Mouse (Mus musculus) stomach, postnatal 0 days (tissue): ENCODE measurements at regions not wholly inside any gene's neighbourhood (a gene's known extent, or its start where the extent isn't known, plus 50 kb on each side); places are given as distances from the start of the nearest gene placed in this dataset.

ENCODE experiments used
- ATAC-seq: fragments of 200-750 bp; cut with Nextera tagmentation; 2 replicates; pipeline ENCODE4 v1.8.0; 2017; ENCODE audit not compliant: low FRiP score, low TSS enrichment
- DNase-seq: peaks from one replicate; pipeline ENCODE4 v3.0.0-alpha.2; 2016; ENCODE audit warnings: low spot score
- H3K27ac ChIP-seq: fragments of 300-500 bp; sonication (generic); replicated peaks from 2 replicates; pipeline ENCODE4 v1.5.1; 2014; ENCODE audit warnings: mild to moderate bottlenecking, control low read depth
- H3K27me3 ChIP-seq: fragments of 300-500 bp; sonication (generic); 2 replicates; pipeline ENCODE4 v1.6.1; 2014; ENCODE audit warnings: low read length; ENCODE audit not compliant: control insufficient read depth, insufficient read depth
- H3K36me3 ChIP-seq: fragments of 300-500 bp; sonication (generic); 2 replicates; pipeline ENCODE4 v1.6.1; 2014; ENCODE audit warnings: low read length, mixed read lengths; ENCODE audit not compliant: control insufficient read depth, insufficient read depth
- H3K4me1 ChIP-seq: fragments of 300-500 bp; sonication (generic); replicated peaks from 2 replicates; pipeline ENCODE4 v1.6.1; 2014; ENCODE audit warnings: antibody characterized with exemption; ENCODE audit not compliant: control insufficient read depth, insufficient read depth
- H3K4me2 ChIP-seq: fragments of 300-500 bp; sonication (generic); replicated peaks from 2 replicates; pipeline ENCODE4 v1.6.1; 2014; ENCODE audit warnings: low read depth, mild to moderate bottlenecking, control low read depth, moderate library complexity
- H3K4me3 ChIP-seq: fragments of 300-500 bp; sonication (generic); 2 replicates; pipeline ENCODE4 v1.5.1; 2014; ENCODE audit warnings: low read depth, low read length, control low read depth
- H3K9ac ChIP-seq: fragments of 300-500 bp; sonication (generic); 2 replicates; pipeline ENCODE4 v1.6.1; 2014; ENCODE audit warnings: mild to moderate bottlenecking, low read length, control low read depth, mixed read lengths
- H3K9me3 ChIP-seq: fragments of 300-500 bp; sonication (generic); 2 replicates; pipeline ENCODE4 v1.6.1; 2016; ENCODE audit warnings: low read length; ENCODE audit not compliant: control insufficient read depth
- CTCF ChIP-seq: IDR thresholded peaks from 2 replicates; pipeline ENCODE4 v1.5.1; 2016; ENCODE audit warnings: antibody characterized with exemption, low read depth, mild to moderate bottlenecking, moderate library complexity
- EP300 ChIP-seq: optimal IDR thresholded peaks from 2 replicates; pipeline ENCODE3; 2016; ENCODE audit warnings: antibody characterized with exemption
- WGBS: fragments of 180-500 bp; shearing (Covaris S2); extraction: QIAGEN DNeasy Blood & Tissue Kit; methylation state at CpG from one replicate; pipeline ENCODE4 v1.1.7; 2014; 5-methylcytosine and 5-hydroxymethylcytosine counted together

DNA sequence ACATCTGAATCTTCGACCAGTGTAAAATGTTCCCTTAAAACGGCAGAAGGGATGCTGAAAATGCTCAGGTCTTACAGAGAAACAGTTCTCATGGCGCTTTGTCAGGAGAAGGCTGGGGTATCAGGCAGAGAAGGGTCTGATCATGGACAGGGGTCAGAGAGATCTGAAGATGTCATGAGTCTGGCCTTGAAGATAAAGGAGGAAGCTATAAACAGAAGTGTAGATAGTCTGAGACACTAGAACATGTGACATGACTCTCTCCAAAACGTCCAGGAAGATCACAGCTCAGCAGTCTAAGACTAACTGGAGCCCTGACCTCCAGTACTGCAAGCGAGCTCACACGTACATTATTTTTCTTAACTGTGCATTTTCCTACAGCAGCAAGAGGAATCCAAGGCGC lies 302.3 kb downstream of the Irs2 start:
- Histone ChIP-seq H3K9ac (no peak overlapping the region), H3K36me3 (no peaks in the 10 kb centered on the region), H3K27ac (no peak overlapping the region), H3K4me1 (no peaks in the 10 kb centered on the region), H3K27me3 (no peaks in the 10 kb centered on the region), H3K4me3 (no peak overlapping the region), H3K4me2 (no peak overlapping the region), H3K9me3 (no peaks in the 10 kb centered on the region)
- ATAC-seq (no peak), DNase-seq (no peak)
- TF ChIP-seq CTCF (no peak), EP300 (no peak)
- WGBS = 59% methylated on average over 7 of the region's 7 CpGs

DNA sequence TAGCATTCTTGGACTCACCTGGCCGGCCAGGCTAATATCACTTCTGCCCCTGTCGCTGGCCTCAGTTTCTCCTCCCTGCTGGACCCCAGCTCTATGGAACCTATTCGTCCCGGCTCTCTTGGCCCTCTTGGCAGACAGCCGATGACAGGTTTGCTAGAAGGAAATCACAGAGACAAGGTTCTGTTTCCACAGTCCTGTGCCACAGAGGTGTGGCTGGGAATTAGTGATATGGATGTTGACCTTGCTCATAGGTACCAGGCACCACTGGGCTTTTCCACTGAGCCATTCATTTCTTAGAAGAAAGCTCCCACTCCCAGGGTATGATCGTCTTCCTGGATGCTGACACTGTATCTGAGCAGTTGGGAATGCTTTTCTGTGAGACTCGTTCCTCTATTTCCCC lies 305.5 kb downstream of the Irs2 start:
- H3K27me3 ChIP-seq = no peaks in the 10 kb centered on the region
- H3K4me2 ChIP-seq = no peak overlapping the region
- no peak overlapping the region for H3K27ac ChIP-seq
- 81% methylated on average over 7 of the region's 7 CpGs for WGBS
- no peaks in the 10 kb centered on the region for H3K9me3 ChIP-seq
- H3K36me3 ChIP-seq = no peaks in the 10 kb centered on the region
- no peak overlapping the region for H3K9ac ChIP-seq
- H3K4me3 ChIP-seq = no peak overlapping the region
- DNase-seq (peak; percentile 65), ATAC-seq (peak; percentile 85)
- no peaks in the 10 kb centered on the region for H3K4me1 ChIP-seq
- TF ChIP-seq EP300 (no peak), CTCF (no peak)

DNA sequence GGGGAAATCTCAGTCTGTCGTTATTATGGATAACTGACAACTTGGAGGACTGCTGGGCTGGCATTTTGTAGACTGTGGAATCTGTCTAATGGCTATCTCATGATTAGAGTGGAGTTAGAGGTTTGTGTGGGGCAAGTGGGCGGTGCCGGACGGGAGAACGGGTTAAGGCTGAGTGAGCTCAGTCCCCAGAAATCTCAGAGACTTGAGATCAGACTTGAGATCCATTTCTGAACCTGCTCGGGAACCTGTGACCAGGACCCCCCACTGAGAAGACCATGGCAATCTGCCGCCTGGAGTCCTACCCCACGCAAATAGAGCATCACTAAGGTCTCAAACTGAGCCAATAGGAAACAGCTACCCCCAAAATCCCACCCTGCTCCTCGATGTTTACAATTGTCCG lies 306.0 kb downstream of the Irs2 start:
- ATAC-seq (peak; percentile 12; the same call in 1 of the 2 replicates), DNase-seq (no peak)
- Histone ChIP-seq H3K9ac (no peak overlapping the region), H3K27me3 (no peaks in the 10 kb centered on the region), H3K27ac (no peak overlapping the region), H3K9me3 (no peaks in the 10 kb centered on the region), H3K4me2 (no peak overlapping the region), H3K4me3 (no peak overlapping the region), H3K36me3 (no peaks in the 10 kb centered on the region), H3K4me1 (no peaks in the 10 kb centered on the region)
- TF ChIP-seq CTCF (no peak), EP300 (no peak)
- 74% methylated on average over 10 of the region's 10 CpGs for WGBS

DNA sequence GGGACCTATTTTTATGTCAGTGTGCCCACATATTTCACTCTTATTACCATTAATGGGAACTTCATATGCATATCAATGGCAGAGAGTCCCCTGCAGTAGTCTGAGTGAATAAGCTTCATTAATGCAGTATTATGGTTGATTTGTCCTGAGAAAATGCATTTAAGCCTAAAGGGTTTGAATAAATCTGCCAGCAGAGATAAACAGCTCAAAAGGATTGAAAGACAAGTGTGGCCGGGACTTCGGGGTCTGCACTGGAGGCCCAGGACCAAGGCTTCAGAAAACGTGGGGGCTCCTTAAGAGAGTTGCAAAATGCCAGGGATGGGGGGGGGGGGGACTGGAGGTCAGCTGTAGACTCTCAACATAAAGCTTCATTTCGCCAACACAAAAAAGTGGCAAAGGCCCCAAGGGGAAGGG lies 306.6 kb downstream of the Irs2 start:
- Histone ChIP-seq H3K27ac (no peak overlapping the region), H3K27me3 (no peaks in the 10 kb centered on the region), H3K4me2 (no peak overlapping the region), H3K4me3 (no peak overlapping the region), H3K4me1 (no peaks in the 10 kb centered on the region), H3K9ac (no peak overlapping the region), H3K36me3 (no peaks in the 10 kb centered on the region), H3K9me3 (no peaks in the 10 kb centered on the region)
- TF ChIP-seq CTCF (no peak), EP300 (no peak)
- 80% methylated on average over 4 of the region's 4 CpGs for WGBS
- DNase-seq = no peak
- ATAC-seq = no peak

DNA sequence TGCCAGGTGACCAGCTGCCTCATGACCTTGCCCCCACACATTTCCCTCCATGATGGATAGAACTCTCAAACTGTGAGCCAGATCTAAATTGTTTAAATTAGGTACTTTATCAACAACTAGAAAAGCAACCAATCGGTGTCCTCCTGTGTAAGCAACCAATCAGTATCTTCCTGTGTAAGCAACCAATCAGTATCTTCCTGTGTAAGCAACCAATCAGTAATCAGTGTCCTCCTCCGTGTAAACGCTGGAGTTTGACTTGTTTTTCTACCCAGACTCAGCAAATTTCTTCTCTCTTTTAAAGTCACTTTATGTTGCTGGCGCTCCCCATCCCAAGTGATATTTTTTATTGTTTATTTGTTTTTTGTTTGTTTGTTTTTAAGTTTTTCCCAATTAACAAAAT lies 307.0 kb downstream of the Irs2 start:
- H3K27me3 ChIP-seq = no peaks in the 10 kb centered on the region
- H3K9ac ChIP-seq = no peak overlapping the region
- H3K27ac ChIP-seq = no peak overlapping the region
- no peak overlapping the region for H3K4me3 ChIP-seq
- 74% methylated on average over 4 of the region's 4 CpGs for WGBS
- H3K36me3 ChIP-seq = no peaks in the 10 kb centered on the region
- no peak overlapping the region for H3K4me2 ChIP-seq
- ATAC-seq (no peak), DNase-seq (no peak)
- H3K9me3 ChIP-seq = no peaks in the 10 kb centered on the region
- no peak for TF ChIP-seq EP300
- no peak for TF ChIP-seq CTCF
- H3K4me1 ChIP-seq = no peaks in the 10 kb centered on the region

DNA sequence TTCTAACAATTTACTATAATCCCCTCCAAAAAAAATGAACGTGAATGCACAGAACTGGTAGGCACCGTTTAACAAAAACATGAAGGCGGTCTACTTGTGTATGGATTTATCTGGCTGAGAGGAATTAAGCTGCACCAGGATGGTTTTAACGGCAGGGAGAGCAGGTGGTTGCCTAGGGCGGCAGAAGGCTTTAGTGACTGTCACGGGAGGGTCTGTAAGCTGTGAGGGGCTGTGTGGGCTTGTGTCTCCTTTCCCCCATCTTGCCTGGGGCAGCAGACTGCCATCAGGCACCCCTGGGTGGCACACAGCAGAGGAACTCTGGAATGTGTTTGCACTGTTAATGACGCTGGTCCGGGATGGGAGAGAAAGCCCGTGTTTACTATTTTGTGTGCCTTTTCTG lies 308.6 kb downstream of the Irs2 start:
- Histone ChIP-seq H3K9ac (no peak overlapping the region), H3K36me3 (no peaks in the 10 kb centered on the region), H3K4me1 (no peaks in the 10 kb centered on the region), H3K27me3 (no peaks in the 10 kb centered on the region), H3K9me3 (no peaks in the 10 kb centered on the region), H3K27ac (no peak overlapping the region), H3K4me2 (no peak overlapping the region), H3K4me3 (no peak overlapping the region)
- DNase-seq (no peak), ATAC-seq (no peak)
- TF ChIP-seq EP300 (no peak), CTCF (no peak)
- 69% methylated on average over 9 of the region's 9 CpGs for whole genome bisulfite sequencing
